Mouse (Mus musculus) heart, embryonic 14.5 days (tissue): ENCODE measurements around the gene Ntm. TPM values are rescaled to one million over a fixed set of nuclear protein-coding genes. Genes with fewer than 3 reads are reported as not detected.

Experiments
- ATAC-seq: fragments of 200-750 bp; cut with Nextera tagmentation; 2 replicates; pipeline ENCODE4 v1.8.0; 2017; ENCODE audit warnings: low read depth, moderate TSS enrichment; ENCODE audit not compliant: insufficient number of reproducible peaks, insufficient read depth, low FRiP score
- H3K27ac ChIP-seq, 2 experiments: fragments of 200-500 bp in 1 of 2; fragments of 300-500 bp in 1 of 2; sonication (generic) in 1 of 2; replicated peaks in 1 of 2; 2 replicates each; pipeline ENCODE4 v1.5.1; 2012 to 2014; ENCODE audit warnings: low read depth in 2 of 2, low read length in 2 of 2, control low read depth in 1 of 2, mild to moderate bottlenecking in 1 of 2, mixed read lengths in 1 of 2; ENCODE audit not compliant: control insufficient read depth in 1 of 2, insufficient read depth in 1 of 2
- H3K27me3 ChIP-seq: fragments of 300-500 bp; sonication (generic); 2 replicates; pipeline ENCODE4 v1.6.1; 2014; ENCODE audit warnings: mild to moderate bottlenecking, low read length, control low read depth; ENCODE audit not compliant: control insufficient read depth, insufficient read depth
- H3K36me3 ChIP-seq: fragments of 300-500 bp; sonication (generic); 2 replicates; pipeline ENCODE4 v1.6.1; 2014; ENCODE audit warnings: mild to moderate bottlenecking, control low read depth, low read length, mixed read lengths; ENCODE audit not compliant: control insufficient read depth, insufficient read depth
- H3K4me1 ChIP-seq, 2 experiments: fragments of 200-500 bp in 1 of 2; fragments of 300-500 bp in 1 of 2; sonication (generic) in 1 of 2; 2 replicates each; pipeline ENCODE4 v1.6.1; 2012 to 2014; ENCODE audit warnings: low read length in 2 of 2, control low read depth in 1 of 2, mixed read lengths in 1 of 2; ENCODE audit not compliant: control insufficient read depth in 2 of 2, insufficient read depth in 2 of 2
- H3K4me2 ChIP-seq: fragments of 300-500 bp; sonication (generic); 2 replicates; pipeline ENCODE4 v1.6.1; 2014; ENCODE audit warnings: mild to moderate bottlenecking, low read length
- H3K4me3 ChIP-seq, 2 experiments: fragments of 200-500 bp in 1 of 2; fragments of 300-500 bp in 1 of 2; sonication (generic) in 1 of 2; 2 replicates each; pipeline ENCODE4 v1.5.1; 2012 to 2014; ENCODE audit warnings: low read length in 2 of 2, mild to moderate bottlenecking in 2 of 2, control low read depth in 1 of 2, low read depth in 1 of 2, moderate library complexity in 1 of 2; ENCODE audit not compliant: control insufficient read depth in 1 of 2, insufficient read depth in 1 of 2
- H3K9ac ChIP-seq: fragments of 300-500 bp; sonication (generic); 2 replicates; pipeline ENCODE4 v1.6.1; 2014; ENCODE audit warnings: mild to moderate bottlenecking, low read length
- H3K9me3 ChIP-seq: fragments of 300-500 bp; sonication (generic); 2 replicates; pipeline ENCODE4 v1.6.1; 2016; ENCODE audit warnings: low read length, control low read depth; ENCODE audit not compliant: control insufficient read depth
- WGBS: fragments of 180-500 bp; shearing (Covaris S2); extraction: QIAGEN DNeasy Blood & Tissue Kit; methylation state at CpG from one replicate; pipeline ENCODE4 v1.1.7; 2014; 5-methylcytosine and 5-hydroxymethylcytosine counted together
- polyA plus RNA-seq: library from polyadenylated mRNA; unstranded; fragments of >200 nt; fragmentation: Nextera tagmentation; extraction: Ambion mirVana; gene quantifications from 2 replicates; pipeline ENCODE4 v1.2.1, GENCODE M21; 2014

Gene Ntm
- polyA plus RNA-seq, 1 experiment from 2014 or later = 44.4 TPM

DNA sequence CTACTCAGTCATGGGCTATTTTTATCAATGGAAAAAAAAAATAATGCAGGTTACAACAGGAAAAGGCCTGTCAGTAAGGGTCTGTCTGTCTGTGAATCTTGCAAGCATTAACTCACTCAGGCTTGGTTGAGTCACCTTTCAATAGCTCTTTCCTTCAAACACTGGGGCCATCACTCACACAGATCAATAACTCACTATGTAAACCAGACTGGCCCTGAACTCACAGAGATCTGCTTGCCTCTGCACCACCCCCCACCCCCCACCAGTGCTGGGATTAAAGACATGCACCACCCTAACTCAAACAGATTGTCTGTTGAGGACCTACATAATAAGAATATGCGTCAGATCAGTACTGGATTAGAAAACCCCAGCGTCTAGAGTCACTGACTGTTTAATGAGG, 466.9 kb downstream of the Ntm start:
- 41% methylated on average over 2 of the region's 2 CpGs for WGBS
- Histone ChIP-seq H3K27me3 (no peaks in the 10 kb centered on the region), H3K9me3 (no peaks in the 10 kb centered on the region), H3K4me2 (no peak overlapping the region), H3K4me3 (no peak overlapping the region), H3K36me3 (no peaks in the 10 kb centered on the region), H3K4me1 (peaks cover 2 to 8% of the 10 kb centered on the region in 2 experiments; a peak in 1 of 4 replicates), H3K9ac (no peak overlapping the region), H3K27ac (no peak overlapping the region)
- ATAC-seq = no peak

DNA sequence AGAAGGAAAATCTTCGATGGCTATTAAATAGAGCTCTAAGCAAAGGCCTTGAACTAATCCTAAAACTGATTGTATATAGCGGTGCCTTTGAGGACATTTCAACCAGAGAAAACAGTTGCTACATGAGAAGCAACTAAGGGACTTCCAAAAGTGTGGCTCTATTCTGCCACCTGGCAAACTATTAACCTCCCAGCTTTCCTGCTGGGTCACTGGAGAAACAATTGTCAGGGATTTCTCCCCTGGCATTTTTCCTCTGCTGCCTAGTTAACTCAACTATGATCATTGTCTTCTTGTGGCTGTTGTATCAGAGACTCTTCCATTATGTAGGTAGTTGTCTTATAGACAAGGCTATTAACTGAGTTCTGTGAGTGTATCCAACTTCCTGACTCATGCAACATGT, 480.7 kb downstream of the Ntm start:
- H3K4me2 ChIP-seq = no peak overlapping the region
- no peaks in the 10 kb centered on the region for H3K9me3 ChIP-seq
- H3K4me1 ChIP-seq = no peaks in the 10 kb centered on the region
- no peaks in the 10 kb centered on the region for H3K27me3 ChIP-seq
- H3K36me3 ChIP-seq = no peaks in the 10 kb centered on the region
- no peak overlapping the region for H3K4me3 ChIP-seq
- 84% methylated on average over 2 of the region's 2 CpGs for WGBS
- no peak overlapping the region for H3K27ac ChIP-seq
- ATAC-seq = no peak
- H3K9ac ChIP-seq = no peak overlapping the region

DNA sequence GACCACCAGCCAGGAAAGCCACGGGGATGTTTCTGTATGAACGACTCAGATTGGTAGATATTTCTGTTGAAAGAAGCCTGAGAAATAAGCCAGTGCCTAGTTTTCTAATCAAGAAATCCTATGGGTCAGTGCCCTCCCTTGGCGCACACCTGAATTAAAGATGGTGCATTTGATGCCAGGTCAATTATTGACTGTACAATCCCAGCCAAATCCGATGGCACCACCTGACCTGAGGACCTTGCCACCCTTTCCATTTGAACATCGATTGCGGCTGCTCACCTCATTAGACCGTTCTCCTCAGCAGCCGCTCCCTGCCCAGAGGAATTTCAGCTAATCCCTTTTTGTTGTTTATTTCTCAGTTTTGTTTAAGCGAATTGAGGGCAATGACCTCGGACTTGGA, 483.9 kb downstream of the Ntm start:
- H3K36me3 ChIP-seq = no peaks in the 10 kb centered on the region
- H3K27me3 ChIP-seq = no peaks in the 10 kb centered on the region
- H3K27ac ChIP-seq = no peak overlapping the region
- ATAC-seq = no peak
- no peak overlapping the region for H3K4me3 ChIP-seq
- H3K4me1 ChIP-seq = no peaks in the 10 kb centered on the region
- no peak overlapping the region for H3K4me2 ChIP-seq
- H3K9ac ChIP-seq = no peak overlapping the region
- no peaks in the 10 kb centered on the region for H3K9me3 ChIP-seq
- WGBS = 77% methylated on average over 10 of the region's 10 CpGs

DNA sequence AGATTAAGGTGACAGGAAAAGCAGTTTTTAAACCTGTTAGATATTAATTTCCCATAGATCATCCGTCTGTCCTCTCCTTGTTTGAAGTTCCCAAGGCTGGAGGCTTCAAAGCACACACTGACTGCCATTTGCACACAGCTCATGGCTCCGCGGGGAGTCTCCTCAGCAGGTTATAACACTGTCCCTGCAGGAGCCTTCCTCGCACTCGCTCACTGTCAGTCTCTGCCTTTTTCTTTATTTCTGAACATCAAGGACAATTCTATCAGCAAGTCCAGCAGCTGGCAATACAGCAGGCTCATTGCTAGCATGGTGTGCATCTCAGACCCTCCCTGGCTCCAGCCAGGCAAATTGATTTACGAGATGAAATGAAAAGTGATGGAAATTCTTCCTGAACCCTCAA, 485.7 kb downstream of the Ntm start:
- Histone ChIP-seq H3K27me3 (no peaks in the 10 kb centered on the region), H3K4me1 (no peaks in the 10 kb centered on the region), H3K4me3 (no peak overlapping the region), H3K4me2 (no peak overlapping the region), H3K9me3 (no peaks in the 10 kb centered on the region), H3K9ac (no peak overlapping the region), H3K36me3 (no peaks in the 10 kb centered on the region), H3K27ac (no peak overlapping the region)
- 38% methylated on average over 6 of the region's 6 CpGs for WGBS
- ATAC-seq = no peak

DNA sequence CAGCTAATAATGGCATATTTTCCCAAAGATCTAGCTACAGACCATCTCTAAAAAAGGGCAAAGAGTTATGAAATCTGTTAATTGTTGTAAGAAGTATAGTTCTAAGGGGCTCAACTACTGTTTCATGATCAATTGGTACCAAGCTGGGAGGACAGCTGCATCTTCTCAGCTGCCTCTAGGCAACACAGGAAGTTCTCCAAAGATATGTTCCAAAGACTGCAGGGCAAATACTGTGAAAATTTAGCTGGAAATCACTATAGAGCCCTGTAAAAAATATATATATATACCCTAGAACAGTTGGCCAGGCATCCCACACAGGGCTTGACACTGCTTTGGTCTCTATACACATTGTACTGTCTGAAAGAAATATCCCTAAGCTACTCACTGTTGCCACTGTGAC, 489.5 kb downstream of the Ntm start:
- Histone ChIP-seq H3K9me3 (no peaks in the 10 kb centered on the region), H3K27ac (no peak overlapping the region), H3K9ac (no peak overlapping the region), H3K4me2 (no peak overlapping the region), H3K4me3 (no peak overlapping the region), H3K27me3 (no peaks in the 10 kb centered on the region), H3K36me3 (no peaks in the 10 kb centered on the region), H3K4me1 (no peaks in the 10 kb centered on the region)
- no peak for ATAC-seq

DNA sequence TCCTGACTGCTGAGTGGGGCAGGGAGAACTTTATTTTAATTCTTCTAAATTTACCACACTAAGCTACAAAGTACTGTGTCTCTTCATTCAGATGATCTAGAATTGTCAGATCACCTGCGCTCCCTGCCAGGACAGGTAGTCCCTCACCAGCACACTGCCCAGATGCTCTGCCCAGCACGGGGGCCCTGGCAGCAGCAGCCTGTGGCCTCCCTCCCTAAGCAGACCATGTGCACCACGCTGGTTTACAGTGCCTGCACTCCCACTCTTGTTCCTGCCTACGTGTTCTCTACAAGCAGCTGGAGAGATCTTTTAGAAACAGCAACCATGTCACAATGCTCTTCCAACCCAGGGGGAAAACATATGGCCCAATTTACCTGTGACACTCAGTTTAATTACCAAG, 490.7 kb downstream of the Ntm start:
- WGBS = 46% methylated on average over 4 of the region's 4 CpGs
- no peak overlapping the region for H3K9ac ChIP-seq
- no peaks in the 10 kb centered on the region for H3K9me3 ChIP-seq
- no peak overlapping the region for H3K27ac ChIP-seq
- H3K27me3 ChIP-seq = no peaks in the 10 kb centered on the region
- H3K4me2 ChIP-seq = no peak overlapping the region
- H3K4me1 ChIP-seq = no peaks in the 10 kb centered on the region
- ATAC-seq = no peak
- no peaks in the 10 kb centered on the region for H3K36me3 ChIP-seq
- no peak overlapping the region for H3K4me3 ChIP-seq

DNA sequence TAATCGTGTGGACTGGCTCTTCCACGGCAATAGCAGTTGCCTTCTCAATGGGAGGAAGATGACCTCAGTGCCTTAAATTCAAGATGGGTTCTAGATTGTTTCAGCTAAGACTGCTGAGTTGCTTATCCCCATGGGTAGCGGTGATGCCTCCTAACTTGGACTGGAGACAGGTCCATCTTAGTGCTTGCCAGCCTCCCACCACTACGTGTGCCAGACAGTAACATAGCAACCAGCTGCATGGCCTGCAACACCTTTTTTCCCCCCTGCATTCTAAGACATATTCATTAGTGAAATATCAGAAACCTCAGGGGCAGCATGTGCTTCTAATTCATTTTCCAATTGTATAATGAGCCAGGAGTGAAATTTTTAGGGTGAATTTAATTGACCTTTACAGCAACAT, 498.2 kb downstream of the Ntm start:
- Histone ChIP-seq H3K27ac (no peak overlapping the region), H3K4me1 (peaks cover 0 to under 1% of the 10 kb centered on the region in 2 experiments; a peak in 1 of 4 replicates), H3K36me3 (no peaks in the 10 kb centered on the region), H3K9me3 (no peaks in the 10 kb centered on the region), H3K4me3 (no peak overlapping the region), H3K4me2 (no peak overlapping the region), H3K9ac (no peak overlapping the region), H3K27me3 (no peaks in the 10 kb centered on the region)
- ATAC-seq = no peak
- WGBS = 82% methylated on average over 4 of the region's 4 CpGs

DNA sequence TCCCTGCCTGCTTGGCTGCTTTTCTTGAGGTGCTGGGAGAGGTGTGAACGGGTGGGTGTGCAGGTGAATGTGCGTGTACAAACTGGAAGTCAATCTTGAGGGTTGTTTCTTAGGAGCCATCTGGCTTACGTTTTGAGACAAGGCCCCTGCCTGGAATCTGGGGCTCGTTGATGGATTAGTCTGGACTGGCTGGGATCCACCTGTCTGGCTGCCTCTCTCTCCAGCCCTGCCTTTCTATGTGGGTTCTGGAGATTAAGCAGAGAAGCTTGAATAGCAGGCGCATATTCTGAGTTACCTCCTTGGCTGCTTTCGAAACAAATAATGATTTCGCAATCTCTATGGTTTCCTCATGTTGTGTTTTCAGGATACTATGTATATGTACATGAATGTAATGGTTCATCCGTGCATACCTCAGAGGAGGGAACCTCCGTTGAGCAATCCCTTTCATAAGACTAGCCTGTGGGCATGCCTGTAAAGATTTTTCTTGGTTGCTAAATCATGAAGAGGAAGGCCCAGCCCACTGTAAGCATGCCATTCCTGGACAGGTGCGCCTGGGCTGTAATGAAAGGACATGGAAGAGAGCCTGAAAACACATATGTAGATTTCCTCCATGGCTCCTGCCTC, 499.9 kb downstream of the Ntm start:
- Histone ChIP-seq H3K4me2 (no peak overlapping the region), H3K27ac (no peak overlapping the region), H3K36me3 (no peaks in the 10 kb centered on the region), H3K9me3 (no peaks in the 10 kb centered on the region), H3K4me3 (no peak overlapping the region), H3K4me1 (peaks cover 5 to 13% of the 10 kb centered on the region in 2 experiments; a peak in 3 of 4 replicates), H3K27me3 (no peaks in the 10 kb centered on the region), H3K9ac (no peak overlapping the region)
- no peak for ATAC-seq
- WGBS = 69% methylated on average over 10 of the region's 10 CpGs
